Mouse (Mus musculus): Measurements from ENCODE around the gene Mras. TPM values are rescaled to one million over a fixed set of nuclear protein-coding genes. Genes with fewer than 3 reads are reported as not detected.

The Mras gene
- 10 to 100 TPM; 43.5 to 66.9 TPM for total RNA-seq (2021)
- long read RNA-seq, experiment 1, full-length matches to known transcripts: 29 of 39 reads
- long read RNA-seq, experiment 1, partial matches to known transcripts: 4 of 39 reads
- long read RNA-seq, experiment 1, other reads (novel, unspliced or antisense): 6 of 39 reads
- long read RNA-seq, experiment 2, full-length matches to known transcripts: 20 of 25 reads
- long read RNA-seq, experiment 2, partial matches to known transcripts: 0 of 25 reads
- long read RNA-seq, experiment 2, other reads (novel, unspliced or antisense): 5 of 25 reads

DNA sequence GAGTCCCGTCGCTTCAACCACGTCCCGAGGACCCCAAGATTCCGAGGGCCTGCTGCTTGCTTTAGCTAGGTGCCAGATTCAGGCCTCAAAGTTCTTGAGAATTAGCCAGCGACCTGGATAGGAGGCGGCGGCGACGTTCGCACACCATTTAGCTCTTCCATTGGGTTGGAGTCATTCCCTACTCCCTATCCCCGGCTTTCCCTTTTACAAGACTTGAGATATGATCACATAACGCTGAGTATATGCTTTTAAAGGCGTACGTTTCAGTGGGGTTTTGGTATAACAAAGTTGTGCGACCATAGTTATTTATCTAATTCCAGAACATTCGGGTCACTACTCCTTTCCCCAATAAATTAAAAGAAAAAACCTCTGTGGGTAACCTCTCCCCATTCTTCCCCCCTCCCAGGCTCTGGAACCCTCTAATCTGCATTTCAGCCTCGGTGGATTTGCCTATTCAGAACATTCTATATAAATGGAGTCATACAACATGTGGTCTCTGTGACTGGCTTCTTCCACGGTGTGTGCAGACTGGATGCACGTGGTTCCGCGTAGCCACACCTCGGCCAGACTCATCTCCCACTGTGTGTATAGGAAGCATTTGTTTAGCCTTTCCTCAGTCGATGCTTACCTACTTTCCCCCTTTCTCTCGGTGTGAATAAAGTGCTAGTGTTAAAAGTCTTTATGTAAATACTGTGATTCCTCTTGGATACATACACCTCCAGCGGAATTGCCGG lies at the start of gene Mras:
Gene Mras (minus strand): TSS at position 351 of the 734 bp plus-strand sequence.
- no peak for DNase-seq

DNA sequence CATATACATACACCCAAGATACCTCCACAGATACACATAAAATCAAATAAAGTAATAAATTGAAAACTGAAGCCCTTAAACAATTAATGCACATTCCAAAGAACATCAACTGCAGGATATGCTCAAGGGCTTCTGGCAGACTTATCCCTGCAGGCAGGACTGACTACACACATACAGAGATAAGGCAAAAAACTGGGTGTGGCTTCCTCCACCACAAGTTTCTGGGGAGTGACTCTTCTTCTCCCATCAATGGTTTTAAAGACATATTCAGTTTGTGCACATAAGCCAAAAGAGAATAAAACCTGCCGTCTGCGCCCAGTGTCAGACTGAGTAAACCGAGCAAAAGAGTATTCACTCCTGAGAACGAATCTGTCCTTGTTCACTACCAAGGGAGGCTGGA lies 48.0 kb upstream of the Mras start:
- no peak for DNase-seq

DNA sequence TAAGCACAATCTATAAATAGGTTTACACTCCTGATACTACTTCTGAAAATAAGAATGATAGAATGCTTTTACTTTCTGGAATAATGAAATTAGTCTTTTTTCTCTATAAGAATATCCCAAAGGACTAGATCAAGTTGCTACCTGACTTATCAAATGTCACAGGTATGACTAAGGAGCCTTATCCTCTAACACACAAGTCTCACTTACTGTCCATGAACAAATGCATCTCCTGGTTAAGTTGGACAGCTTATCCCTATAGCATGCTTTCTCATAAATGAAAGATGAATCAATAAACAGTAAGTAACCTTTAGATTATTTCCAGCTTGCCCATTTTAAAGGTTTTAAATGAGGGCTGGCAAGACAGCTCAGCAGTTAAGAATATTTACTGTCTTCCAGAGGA lies 47.5 kb upstream of the Mras start:
- DNase-seq: no peak

DNA sequence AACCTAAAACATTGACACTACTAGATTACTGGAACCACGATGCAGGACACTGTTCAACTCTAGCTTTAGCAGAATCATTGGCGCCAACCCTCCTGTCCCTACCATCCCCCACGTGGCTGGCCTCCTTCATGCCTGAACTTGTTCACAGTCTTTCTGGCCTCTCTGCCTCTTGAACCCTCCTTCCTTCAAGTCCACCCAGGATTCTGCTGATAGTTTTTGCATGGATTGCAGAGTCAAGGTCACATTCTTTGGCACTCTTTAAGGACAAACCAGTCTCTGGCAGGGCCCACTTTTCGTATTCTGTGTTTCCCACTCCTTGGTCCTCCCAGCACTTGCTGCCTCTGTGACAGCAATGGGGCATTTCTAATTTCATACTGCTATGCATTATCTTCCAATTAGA lies 46.0 kb upstream of the Mras start:
- peak; percentile 48 to 53 for DNase-seq

DNA sequence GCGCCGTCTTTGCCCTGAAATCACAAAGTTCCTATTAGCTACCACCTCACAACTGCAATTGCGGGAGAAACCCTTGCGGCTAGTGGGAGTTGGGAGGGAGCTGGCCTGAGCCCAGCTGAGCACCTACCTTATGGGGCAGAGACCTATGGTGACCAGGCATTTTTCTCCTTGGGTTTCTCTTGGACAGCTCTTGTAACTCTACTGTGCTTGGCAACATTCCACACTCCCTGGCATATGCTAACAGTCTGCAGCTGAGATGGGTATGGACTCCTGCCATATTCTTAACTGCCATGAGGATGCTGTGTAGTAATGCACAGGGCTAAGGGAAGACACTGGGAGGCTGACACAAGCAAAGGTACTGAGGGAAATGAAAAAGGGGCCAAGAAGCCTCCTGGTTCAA lies 43.6 kb upstream of the Mras start:
- DNase-seq: peak in 1 of 2 experiments; percentile 21

DNA sequence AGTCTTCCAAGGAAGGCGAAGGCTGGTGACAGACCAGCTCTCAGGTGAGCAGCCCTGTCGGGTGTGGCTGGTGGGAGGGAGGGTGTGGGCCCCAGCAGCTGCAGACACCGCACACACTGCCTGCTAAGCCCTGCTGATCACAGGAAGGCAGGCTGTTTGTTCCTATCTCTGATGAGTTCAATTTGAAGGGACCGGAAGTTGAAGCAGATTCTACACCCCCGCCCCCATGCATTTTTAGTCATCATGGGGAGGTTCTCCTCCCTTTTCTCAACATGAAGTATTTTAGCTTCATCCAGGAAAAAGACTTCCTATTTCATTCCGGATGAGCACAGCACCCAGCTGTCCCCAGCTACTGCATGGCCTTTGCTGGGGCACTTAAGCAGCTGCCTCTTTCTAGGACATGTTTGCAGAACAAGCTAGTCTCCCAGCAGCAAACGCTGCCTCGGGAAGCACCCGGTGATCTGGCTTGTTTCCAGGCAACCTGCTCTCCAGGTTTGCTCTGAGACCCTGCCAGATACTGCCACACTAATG lies 42.1 kb upstream of the Mras start:
- DNase-seq: no peak

DNA sequence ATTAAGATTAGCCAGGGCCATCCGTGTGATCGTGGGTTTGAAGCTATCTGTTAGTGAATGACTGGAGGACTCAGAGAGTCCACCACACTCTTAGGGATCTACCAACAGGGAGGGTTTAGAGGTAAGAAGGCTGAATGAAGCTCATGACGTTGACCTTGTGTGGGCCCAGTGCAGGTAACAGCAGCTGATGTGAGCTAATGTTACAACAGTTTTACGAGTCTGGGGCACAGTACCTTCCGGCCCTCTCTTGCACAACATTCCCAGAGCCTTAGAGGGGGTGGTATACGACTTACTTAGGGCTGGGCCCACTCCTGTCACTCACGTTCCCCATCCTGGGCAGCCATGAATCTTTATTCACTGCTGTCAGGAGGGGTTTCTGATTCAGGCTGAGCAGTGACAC lies 34.2 kb upstream of the Mras start:
- DNase-seq: no peak

DNA sequence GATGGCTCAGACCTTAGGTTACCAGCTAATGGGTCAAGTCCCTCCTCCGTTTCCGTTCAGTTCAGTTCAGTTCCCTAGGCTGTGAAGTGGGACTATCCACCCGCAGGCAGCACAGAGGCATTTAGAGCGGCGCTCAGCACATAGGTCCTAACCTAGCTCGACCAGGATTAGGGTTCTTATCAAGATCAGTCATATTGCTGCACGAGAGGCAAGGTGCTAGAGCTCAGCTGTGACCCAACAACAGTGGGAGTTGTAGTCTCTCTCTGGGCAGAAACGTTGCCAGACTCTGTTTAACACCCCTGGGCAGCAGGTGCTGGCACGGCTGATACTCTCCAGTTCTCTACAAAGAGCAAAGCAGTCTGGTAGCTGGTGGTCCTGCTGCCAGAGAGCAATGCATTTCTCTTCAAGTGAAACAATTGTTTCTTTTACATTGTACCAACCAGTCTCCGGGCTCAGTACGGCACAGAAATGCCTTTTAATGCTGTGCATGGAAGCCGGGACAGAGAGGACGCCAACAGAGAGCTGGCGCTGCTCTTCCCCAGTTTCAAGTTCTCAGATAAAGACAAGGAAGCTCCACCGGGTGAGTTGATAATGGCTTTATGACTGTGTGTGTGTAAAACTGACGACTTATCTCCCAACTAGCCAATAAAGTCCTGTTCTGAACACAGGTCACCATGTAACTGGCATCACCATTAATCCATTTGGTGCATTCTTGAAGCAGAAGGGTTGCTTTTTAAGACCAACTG lies 33.3 kb upstream of the Mras start:
- no peak for DNase-seq

DNA sequence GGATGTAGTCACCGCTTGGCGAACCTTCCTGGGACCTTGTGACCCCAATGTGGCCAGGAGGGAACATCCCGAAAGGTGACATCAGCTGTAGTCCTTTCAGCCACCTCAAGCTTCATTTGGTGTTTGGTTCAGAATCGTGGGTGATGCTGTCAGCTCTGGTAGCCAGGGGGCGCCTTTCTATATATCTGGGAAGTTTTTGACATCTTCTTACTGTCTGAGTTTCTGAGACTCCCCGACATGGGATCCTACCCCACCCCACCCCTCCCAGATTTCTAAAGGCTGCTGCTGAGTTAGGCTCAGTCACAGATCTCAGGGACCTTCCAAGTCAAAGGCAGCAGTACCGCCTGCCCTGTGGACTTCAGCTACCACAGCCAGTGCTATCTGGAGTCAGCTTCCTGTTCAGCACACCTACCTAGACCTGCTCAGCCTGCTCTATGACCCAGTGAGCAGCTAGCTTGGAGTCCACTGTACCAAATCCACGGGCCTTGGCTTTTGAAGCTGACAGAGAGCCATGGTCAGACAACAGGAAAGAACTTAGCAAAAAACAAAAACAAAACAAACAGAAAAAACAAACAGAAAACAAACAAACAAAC lies 32.6 kb upstream of the Mras start:
- DNase-seq: peak; percentile 35 to 61

DNA sequence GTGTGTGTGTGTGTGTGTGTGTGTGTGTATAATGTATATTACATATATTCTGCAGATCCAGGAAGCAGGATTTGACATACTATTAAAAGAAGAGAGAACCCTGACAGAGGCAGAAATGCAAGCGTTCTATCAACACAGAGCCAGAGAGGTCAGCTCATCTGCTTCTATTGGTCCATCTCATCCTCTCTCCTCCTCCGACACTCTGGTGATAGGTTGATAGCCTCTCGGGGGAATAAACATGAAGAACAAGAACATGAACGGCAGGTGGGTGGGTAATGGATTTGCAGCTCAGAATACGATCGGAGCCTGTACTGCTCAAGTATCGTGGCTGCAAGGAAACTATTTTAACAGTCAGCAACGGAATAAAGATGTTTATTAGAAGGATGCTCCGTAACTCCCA lies 31.4 kb upstream of the Mras start:
- DNase-seq: no peak

DNA sequence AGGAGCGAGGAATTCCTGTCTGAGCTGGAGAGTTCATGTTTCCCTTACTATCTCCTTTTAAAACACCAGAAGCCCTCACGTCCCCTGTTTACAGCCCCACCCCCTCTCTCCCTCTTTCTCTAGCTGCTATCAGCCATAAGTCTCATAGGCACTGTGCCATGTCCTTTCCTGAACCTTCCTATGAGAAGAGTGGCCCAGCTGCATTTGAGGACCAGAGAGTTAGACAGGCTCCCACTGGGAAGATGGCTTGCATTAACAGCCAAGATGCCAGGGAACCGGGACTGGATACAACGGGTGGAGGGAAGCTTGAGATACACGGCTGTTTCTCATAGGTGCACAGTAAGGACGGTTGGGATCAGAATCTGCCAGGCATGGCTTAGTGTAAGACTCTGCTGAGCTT lies 27.7 kb upstream of the Mras start:
- DNase-seq: no peak

DNA sequence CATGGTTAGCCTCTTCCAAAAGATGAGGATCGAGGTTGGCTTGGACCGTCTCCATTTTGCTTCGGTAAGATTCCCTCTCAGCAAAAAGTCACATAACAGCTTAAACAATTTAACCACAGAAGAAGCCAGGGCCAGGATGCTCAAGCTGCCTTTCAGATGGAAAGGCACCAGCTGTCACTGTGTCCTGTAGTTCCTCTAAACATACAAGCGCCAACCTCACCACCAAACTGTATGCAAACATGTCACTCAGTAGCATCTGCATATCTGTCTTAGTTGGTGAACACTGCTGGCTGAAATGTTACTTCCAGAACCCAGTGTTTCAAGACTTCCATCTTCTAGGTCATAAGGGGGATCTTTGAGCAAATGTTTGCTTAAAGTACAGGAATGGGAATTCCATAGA lies 22.5 kb upstream of the Mras start:
- no peak for DNase-seq

DNA sequence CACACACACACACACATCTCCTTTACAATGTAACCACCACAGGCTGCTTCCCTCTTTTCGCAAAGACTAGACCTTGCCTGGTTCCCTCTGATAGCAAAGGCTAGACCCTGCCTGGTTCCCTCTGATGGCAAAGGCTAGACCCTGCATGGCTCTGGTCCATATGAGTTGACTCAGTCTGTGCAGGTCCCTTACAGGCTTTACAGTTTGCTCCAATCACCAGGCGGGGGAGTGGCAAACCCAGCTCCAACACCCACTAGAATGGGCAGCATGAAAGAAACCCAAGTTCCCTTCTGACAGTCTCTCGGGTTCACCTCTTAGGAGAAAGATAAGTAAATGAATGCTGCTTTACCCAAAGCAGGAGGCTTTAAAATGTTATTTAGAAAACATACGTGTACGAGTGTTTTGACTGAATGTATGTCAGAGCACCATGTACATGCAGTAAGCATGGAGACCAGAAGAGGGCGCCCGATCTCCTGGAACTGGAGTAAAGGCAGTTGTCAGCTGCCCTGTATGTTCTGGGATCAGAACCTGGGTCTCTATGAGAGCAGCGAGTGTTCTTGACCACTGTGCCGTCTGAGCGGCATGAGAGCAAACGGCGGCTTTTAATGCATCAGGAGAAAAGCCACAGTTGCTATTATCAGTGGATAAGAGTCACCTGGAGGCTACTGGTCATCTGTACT lies 21.5 kb upstream of the Mras start:
- DNase-seq: peak; percentile 78 to 80

DNA sequence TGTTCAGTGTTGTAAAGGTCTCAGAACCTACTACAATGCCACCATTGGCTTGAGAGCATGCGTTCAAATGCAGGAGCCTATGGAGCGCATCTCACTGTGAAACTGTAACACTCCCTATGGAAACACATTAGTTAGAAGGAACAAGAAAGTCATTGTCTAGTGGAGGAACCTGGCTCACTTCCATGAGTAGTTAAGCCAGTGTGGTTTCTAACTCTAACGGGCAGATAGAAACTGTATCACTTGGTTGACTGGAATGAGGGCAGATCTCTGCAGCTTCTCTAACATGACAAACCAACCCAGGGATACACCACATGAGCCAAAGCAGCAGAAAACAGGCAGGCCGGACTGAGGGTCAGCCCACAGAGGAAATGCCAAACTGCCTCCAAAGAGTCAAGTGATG lies 17.0 kb upstream of the Mras start:
- DNase-seq: no peak

DNA sequence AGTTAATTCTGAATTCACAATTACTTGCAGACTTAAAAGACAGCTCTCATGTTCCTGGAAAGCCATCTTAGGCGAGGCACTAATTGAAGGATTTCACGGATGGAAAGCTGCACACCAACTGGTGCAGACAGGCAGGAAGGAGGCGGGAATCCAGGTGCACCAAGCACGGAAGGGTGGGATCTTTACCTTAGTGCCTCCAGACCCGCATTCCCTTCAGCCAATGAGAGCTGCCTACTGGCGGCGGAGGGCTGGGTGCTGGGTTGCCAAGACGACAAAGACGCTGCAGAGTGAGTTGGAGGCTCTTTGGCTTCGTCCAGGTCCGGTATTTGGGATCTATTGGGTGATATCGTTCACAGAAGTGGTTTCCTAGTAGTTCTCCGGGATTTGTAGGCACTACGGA lies 14.0 kb upstream of the Mras start, which contains the start of gene Nme9:
Gene Nme9 (plus strand): TSS at position 315 of the 400 bp plus-strand sequence.
- DNase-seq: peak in 1 of 2 experiments; percentile 10

DNA sequence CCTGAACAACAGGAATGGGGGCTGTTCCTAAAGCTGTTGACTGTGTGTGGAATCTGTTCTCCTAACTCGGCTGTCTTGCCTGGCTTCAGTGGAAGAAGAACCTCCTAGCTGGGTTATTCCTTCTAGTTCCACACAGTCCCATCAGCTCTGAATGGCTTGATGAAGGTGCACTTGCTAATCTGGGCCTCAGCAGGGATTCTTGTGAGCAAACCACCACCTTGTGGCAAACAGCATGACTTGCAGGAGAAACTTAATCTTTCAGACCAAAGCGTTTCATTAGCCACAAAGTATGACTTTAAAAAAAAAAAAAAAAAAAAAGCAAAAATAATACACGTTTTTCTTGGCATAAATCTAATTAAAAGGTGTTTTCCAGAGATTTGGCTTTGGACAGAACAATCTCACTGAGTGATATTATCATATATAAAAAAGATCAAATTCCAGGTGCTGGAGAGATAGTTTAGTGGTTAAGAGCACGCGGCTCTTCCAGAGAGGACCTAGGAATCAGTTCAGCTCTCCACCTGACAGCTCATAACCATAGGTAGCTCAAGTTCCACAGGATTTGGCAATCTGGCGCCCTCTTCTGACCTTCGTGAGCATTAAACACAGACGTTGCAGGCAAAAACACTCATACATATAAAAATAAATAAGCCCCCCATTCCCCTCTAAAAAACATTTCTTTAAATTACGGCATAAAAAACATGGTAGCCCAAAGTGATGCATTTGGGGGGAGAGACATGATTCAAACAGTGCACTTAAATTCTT lies 12.9 kb upstream of the Mras start:
- DNase-seq: peak in 1 of 2 experiments; percentile 42

DNA sequence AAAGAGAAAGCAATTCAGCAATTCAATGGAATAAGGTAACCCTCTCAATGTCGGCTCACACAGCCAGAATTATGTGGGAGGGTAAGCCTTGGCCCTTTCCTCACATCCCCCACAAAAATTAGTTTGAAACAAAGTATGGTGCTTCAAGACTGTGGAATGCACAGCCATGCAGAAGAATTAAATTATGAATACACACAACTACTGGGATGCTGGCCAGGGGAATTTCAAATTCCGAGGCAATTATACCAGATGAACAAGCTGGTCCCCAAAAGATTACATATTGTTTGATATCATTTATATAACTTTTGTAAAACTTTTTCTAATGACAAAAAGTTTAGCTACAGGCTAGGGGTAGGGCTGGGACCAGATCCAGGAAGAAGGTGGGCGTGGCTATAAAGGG lies 10.1 kb upstream of the Mras start:
- DNase-seq: no peak

DNA sequence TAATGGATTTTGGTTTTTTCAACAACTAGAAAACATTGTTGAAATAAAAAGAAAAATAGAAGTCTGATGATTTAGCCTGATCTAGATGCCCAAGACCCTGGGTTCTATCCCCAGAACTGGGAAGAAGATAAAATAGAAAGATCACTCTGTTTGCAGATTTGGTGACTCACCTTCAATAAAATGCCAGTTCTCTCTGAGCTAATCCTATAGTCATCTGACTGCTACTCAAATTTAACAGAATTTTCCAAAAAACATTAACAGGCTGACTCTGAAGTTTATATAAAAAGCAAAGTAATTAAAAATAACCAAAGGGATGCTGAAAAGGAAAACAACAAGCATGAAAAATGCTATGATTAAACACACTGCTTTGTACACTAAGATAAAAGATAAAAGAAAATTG lies 9.1 kb upstream of the Mras start:
- no peak for DNase-seq

DNA sequence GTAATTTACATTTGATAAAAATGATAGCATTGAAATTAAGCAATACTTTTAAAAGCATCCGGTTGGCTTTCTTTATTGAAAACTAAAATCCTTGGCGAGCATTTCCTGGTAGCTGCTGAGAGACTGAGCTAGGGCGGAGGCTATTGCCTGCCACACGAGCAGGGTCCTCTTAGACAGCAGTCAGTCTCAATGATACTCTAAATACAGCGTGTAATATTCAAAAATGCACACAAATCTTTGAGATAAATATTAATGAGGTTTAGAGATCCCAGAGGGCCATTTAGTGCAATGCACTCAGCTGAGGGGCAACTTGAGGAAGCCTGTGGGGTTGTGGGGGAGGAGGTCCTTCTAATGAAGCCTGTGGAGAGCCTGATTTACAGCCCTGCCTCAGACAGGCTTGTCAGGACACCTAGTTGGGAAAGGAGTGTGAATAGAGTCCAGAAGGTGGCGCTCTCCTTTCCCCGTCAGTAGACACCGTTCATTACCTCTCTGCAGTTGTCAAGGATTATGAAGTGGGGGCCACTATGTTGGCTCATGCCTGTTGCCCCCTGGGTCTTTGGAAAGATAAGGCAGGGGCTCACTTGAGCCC lies 7.5 kb upstream of the Mras start:
- peak in 1 of 2 experiments; percentile 51 for DNase-seq

DNA sequence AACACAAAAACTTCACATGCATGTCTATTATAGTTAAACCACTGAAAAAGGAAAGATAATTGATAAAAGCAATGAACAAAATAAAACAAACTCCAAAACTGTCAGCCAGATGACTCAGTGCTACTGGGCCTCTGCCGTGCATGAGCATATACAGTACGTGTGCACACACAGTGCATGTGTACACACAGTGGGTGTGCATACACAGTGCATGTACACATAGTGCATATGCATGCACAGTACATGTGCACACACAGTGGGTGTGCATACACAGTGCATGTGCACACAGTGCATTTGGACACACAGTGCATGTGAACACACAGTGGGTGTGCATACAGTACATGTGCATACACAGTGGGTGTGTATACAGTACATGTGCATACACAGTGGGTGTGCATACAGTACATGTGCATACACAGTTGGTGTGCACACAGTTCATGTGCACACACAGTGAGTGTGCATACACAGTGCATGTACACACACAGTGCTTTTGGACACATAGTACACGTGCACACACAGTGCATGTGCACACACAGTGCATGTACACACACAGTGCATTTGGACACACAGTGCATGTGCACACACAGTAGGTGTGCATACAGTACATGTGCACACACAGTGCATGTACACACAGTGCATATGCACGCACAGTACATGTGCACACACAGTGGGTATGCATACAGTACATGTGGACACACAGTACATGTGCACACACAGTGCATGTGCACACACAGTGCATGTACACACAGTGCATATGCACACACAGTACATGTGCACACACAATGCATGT lies 4.7 kb upstream of the Mras start:
- no peak for DNase-seq
